Mouse (Mus musculus) kidney, adult 2 months (tissue): Measurements from ENCODE around the gene 1810009A15Rik. TPM values are rescaled to one million over a fixed set of nuclear protein-coding genes. Genes with fewer than 3 reads are reported as not detected.
"Not testable (repeated sequence)": the region's sequence is repeated elsewhere in the genome, so short reads cannot be mapped to it uniquely, and the experiment has no call there.

Source experiments
- DNase-seq: peaks from one replicate; pipeline ENCODE4 v3.0.0; 2021
- H3K27ac ChIP-seq: fragments of 200-500 bp; 2 replicates; pipeline ENCODE4 v1.5.1; 2012; ENCODE audit warnings: low read depth, low read length, control low read depth, inconsistent platforms; ENCODE audit not compliant: insufficient read depth
- H3K27me3 ChIP-seq: fragments of 200-500 bp; replicated peaks from 2 replicates; pipeline ENCODE4 v1.6.1; 2012; ENCODE audit warnings: mild to moderate bottlenecking, moderate library complexity, low read length, inconsistent platforms; ENCODE audit not compliant: control insufficient read depth, insufficient read depth
- H3K36me3 ChIP-seq: fragments of 200-500 bp; 2 replicates; pipeline ENCODE4 v1.6.1; 2012; ENCODE audit warnings: mild to moderate bottlenecking, moderate library complexity, low read length, inconsistent platforms; ENCODE audit not compliant: control insufficient read depth, insufficient read depth
- H3K4me1 ChIP-seq: fragments of 200-500 bp; 2 replicates; pipeline ENCODE4 v1.6.1; 2011; ENCODE audit warnings: low read length; ENCODE audit not compliant: control insufficient read depth, insufficient read depth
- H3K4me3 ChIP-seq: fragments of 200-500 bp; 2 replicates; pipeline ENCODE4 v1.5.1; 2011; ENCODE audit warnings: mild to moderate bottlenecking, low read depth, low read length, control low read depth; ENCODE audit not compliant: insufficient read depth
- CTCF ChIP-seq: fragments of 200-500 bp; conservative IDR thresholded peaks from 2 replicates; pipeline ENCODE4 v1.5.1; 2011; ENCODE audit warnings: low read depth, mild to moderate bottlenecking, control low read depth, low read length, moderate library complexity, mixed read lengths; ENCODE audit not compliant: insufficient read depth, insufficient read length
- POLR2A ChIP-seq: fragments of 200-500 bp; IDR thresholded peaks from one replicate; pipeline ENCODE4 v1.6.1; 2011; ENCODE audit warnings: low read depth, low read length, control low read depth
- WGBS: fragments of 180-500 bp; shearing (Covaris S2); methylation state at CpG from one replicate; pipeline ENCODE4 v1.1.7; 2018; 5-methylcytosine and 5-hydroxymethylcytosine counted together
- polyA plus RNA-seq: library from polyadenylated mRNA; depleted of rRNA; stranded (reverse); fragments of >200 nt; gene quantifications from 2 replicates; pipeline ENCODE4 v1.2.3, GENCODE M21; 2012

1810009A15Rik gene
- polyA plus RNA-seq, 1 experiment, result 23.9 TPM

GRCm38 (mm10) chr19:8895397-8895960 is 6.8 kb downstream of the 1810009A15Rik start:
- DNase-seq, result no peak
- Histone ChIP-seq H3K36me3 (peaks cover 2% of the 10 kb centered on the region), H3K27ac (no peak overlapping the region), H3K4me1 (no peaks in the 10 kb centered on the region; the same call in 1 of the 2 replicates), H3K27me3 (no peaks in the 10 kb centered on the region), H3K4me3 (no peak overlapping the region)
- TF ChIP-seq POLR2A (no peak), CTCF (no peak)
- 90% methylated on average over 9 of the region's 9 CpGs for WGBS

GRCm38 (mm10) chr19:8896231-8896630 is 7.6 kb downstream of the 1810009A15Rik start:
- H3K4me3 ChIP-seq, H3K4me1 ChIP-seq, H3K27me3 ChIP-seq, H3K27ac ChIP-seq, DNase-seq, H3K36me3 ChIP-seq: not testable (repeated sequence)
- WGBS, result 79% methylated on average over 5 of the region's 5 CpGs

- Histone ChIP-seq H3K4me3 (peak overlapping the region; percentile 88), H3K27ac (peak overlapping the region; percentile 43)
- H3K36me3 ChIP-seq, H3K27me3 ChIP-seq, H3K4me1 ChIP-seq: not testable (repeated sequence)
- DNase-seq, result peak; percentile 62
- 17% methylated on average over 21 of the region's 21 CpGs for WGBS
Observed at GRCm38 (mm10) chr19:8897211-8897864, 8.7 kb downstream of the 1810009A15Rik start.

- no peaks in the 10 kb centered on the region; the same call in none of the 2 replicates for H3K36me3 ChIP-seq
- DNase-seq, result peak; percentile 98
- under 1% methylated on average over 53 of the region's 53 CpGs for WGBS
- peak within 1 kb of the TSS; percentile 83 for H3K27ac ChIP-seq
- H3K4me1 ChIP-seq, result no peaks in the 10 kb centered on the region; the same call in 1 of the 2 replicates
- TF ChIP-seq CTCF (no peak), POLR2A (peak; percentile 75)
- H3K27me3 ChIP-seq, result no peaks in the 10 kb centered on the region
- peak within 1 kb of the TSS; percentile 88 for H3K4me3 ChIP-seq
Observed at GRCm38 (mm10) chr19:8897865-8898495, 9.3 kb downstream of the 1810009A15Rik start, which contains the start of gene Ganab. Gene Ganab (plus strand): TSS chr19:8898071.

- 2% methylated on average over 13 of the region's 13 CpGs for WGBS
- TF ChIP-seq CTCF (no peak), POLR2A (no peak)
- H3K4me3 ChIP-seq, result peak overlapping the region; percentile 88
- no peaks in the 10 kb centered on the region; the same call in none of the 2 replicates for H3K36me3 ChIP-seq
- no peaks in the 10 kb centered on the region for H3K27me3 ChIP-seq
- H3K27ac ChIP-seq, result peak overlapping the region; percentile 83; the same call in 1 of the 2 replicates
- no peaks in the 10 kb centered on the region; the same call in 1 of the 2 replicates for H3K4me1 ChIP-seq
- DNase-seq, result peak; percentile 18
Observed at GRCm38 (mm10) chr19:8898576-8898975, 9.9 kb downstream of the 1810009A15Rik start.

GRCm38 (mm10) chr19:8899079-8899478 is 10.4 kb downstream of the 1810009A15Rik start:
- Histone ChIP-seq H3K36me3 (no peaks in the 10 kb centered on the region; the same call in none of the 2 replicates), H3K27ac (no peak overlapping the region), H3K4me3 (no peak overlapping the region; the same call in 1 of the 2 replicates), H3K4me1 (no peaks in the 10 kb centered on the region; the same call in 1 of the 2 replicates), H3K27me3 (no peaks in the 10 kb centered on the region)
- DNase-seq, result peak; percentile 22
- WGBS, result 10% methylated on average over 3 of the region's 3 CpGs
- no peak for TF ChIP-seq POLR2A
- TF ChIP-seq CTCF, result no peak

- Histone ChIP-seq H3K4me3 (no peak overlapping the region), H3K27ac (no peak overlapping the region), H3K4me1 (no peaks in the 10 kb centered on the region; the same call in 1 of the 2 replicates), H3K36me3 (peaks cover 17% of the 10 kb centered on the region), H3K27me3 (no peaks in the 10 kb centered on the region)
- WGBS, result 91% methylated on average over 5 of the region's 5 CpGs
- no peak for DNase-seq
- TF ChIP-seq POLR2A, result no peak
- no peak for TF ChIP-seq CTCF
Observed at GRCm38 (mm10) chr19:8903412-8903811, 14.8 kb downstream of the 1810009A15Rik start.
